Mouse (Mus musculus) effector memory CD4-positive, alpha-beta T cell, adult 5 months (primary cell): ENCODE data around the gene Hnrnpu. TPM values are rescaled to one million over a fixed set of nuclear protein-coding genes. Genes with fewer than 3 reads are reported as not detected.

Source experiments
- polyA plus RNA-seq: library from polyadenylated mRNA; unstranded; fragments of 100-300 nt; shearing (Covaris generic); gene quantifications from one replicate; pipeline ENCODE4 v1.2.1, GENCODE M21; 2017

Hnrnpu gene
- polyA plus RNA-seq = 907 TPM

DNA sequence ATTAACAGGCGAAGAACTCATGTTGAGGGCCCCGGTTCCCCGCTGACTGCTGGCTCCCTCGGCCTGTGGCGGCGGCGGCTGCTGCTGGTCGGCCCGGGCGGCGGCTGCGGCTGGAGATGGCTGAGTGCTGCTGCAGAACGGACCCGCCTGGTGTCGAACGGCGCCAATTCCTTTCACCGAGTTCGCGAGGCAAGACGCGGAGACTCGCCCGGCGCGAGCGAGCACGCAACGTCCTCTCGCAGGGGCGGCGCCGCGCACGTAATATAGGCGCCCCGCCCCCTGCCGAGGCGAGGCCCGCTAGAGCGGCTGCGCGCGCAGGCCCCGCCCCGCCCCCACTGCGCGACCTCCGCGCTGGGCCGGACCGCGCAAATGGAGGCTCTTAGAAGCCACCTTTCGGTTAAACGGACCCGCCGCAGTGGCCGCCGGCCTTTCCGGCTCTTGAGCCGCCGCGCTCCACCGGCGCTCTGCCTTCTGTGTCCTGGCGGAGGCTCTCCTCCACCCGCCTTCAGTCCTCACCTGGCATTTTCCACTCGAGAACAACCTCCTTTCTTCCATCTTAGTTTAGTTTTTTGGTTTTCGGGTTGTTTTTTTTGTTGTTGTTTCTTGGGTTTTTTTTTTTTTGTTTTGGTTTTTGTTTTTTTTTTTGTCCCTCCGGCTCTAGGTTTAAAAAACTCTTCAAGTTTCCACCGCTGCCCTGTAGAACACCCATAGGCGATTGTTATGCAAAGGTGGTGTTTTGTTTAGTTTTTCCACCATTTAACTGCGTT lies at the start of gene Hnrnpu:
TSS of gene Hnrnpu (minus strand) at position 247 of the 767 bp plus-strand sequence.

DNA sequence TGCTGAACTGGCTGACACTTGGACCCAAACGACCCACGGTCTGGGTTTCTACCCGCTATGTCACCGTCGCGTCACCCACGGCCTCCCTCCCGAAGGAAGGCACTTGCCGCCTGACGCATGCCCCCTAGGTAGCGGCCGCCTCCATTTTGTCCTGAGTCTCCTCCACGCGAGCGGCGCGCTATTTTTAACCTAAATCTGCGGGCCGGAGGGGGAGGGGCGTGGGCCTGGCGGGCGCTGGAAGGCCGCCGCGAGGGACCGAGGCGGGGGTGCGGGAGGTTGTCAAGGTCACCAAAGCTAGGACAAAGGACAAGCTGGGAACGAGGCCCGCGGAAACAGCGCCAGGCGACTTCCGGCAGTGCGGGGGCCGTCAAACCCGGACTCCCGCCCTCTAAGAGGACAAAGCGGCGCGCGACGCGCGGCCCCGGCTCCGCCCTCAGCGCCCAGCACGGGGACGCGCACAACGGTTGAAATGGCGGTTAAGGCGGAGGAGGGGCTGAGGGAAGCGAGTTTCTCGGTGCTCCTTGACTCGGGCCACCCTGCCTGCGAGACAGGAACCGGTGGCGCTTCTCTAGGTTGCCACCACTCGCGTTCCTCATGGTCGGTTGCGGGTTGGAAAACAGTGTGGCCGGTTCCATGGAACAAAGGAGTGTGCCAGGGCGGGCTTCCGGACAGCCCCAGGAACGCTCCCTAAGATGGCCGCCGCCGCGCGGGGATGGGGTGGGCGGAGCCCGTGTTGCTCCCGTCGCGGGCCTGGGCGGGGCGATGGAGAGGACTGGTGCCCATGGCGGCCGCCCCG lies 19.0 kb downstream of the Hnrnpu start, which contains the start of gene Cox20:
TSS of gene Cox20 (plus strand) at position 742 of the 796 bp plus-strand sequence.

Other genes with a start within 250 kb of the Hnrnpu start
- 38.2 TPM for gene Desi2, start 150.4 kb downstream of the Hnrnpu start, polyA plus RNA-seq
- 120 TPM for gene Cox20, start 18.7 kb downstream of the Hnrnpu start, polyA plus RNA-seq
- 3.0 TPM for gene Efcab2, start 68.3 kb upstream of the Hnrnpu start, polyA plus RNA-seq
- gene Kif26b, start 191.3 kb upstream of the Hnrnpu start, polyA plus RNA-seq = not detected